8 mouse cellular contexts compared by ENCODE assay signal in genomic region chr11:16507385-16508051, GRCm38 (mm10). TPM values are rescaled to one million over a fixed set of nuclear protein-coding genes. Genes with fewer than 3 reads are reported as not detected.
DNase-seq lines count a peak whose midpoint lies in the region; ATAC-seq lines count a peak whose summit lies in the region.

No protein-coding gene starts in this region.

- H3K4me2 ChIP-seq in forebrain, embryonic 13.5 days = peak overlapping the region; percentile 75
- peak overlapping the region; percentile 68 for H3K4me2 ChIP-seq in kidney, embryonic 15.5 days
- peak overlapping the region; percentile 79 for H3K4me2 ChIP-seq in midbrain, embryonic 12.5 days (replicated peaks)

- peaks cover 32% of the 10 kb centered on the region for H3K36me3 ChIP-seq in forebrain, embryonic 13.5 days (ENCODE audit: poor library complexity, severe bottlenecking)
- H3K36me3 ChIP-seq in kidney, embryonic 15.5 days = peaks cover 32% of the 10 kb centered on the region
- peaks cover 23% of the 10 kb centered on the region for H3K36me3 ChIP-seq in midbrain, embryonic 12.5 days

- H3K27ac ChIP-seq in forebrain, embryonic 13.5 days = peak overlapping the region; percentile 94
- peak overlapping the region; percentile 95 for H3K27ac ChIP-seq in kidney, embryonic 15.5 days
- peak overlapping the region; percentile 93 for H3K27ac ChIP-seq in midbrain, embryonic 12.5 days (replicated peaks)

- H3K9ac ChIP-seq in forebrain, embryonic 13.5 days = peak overlapping the region; percentile 96
- H3K9ac ChIP-seq in kidney, embryonic 15.5 days = peak overlapping the region; percentile 95
- peak overlapping the region; percentile 92 for H3K9ac ChIP-seq in midbrain, embryonic 12.5 days (replicated peaks)

- no peaks in the 10 kb centered on the region for H3K27me3 ChIP-seq in forebrain, embryonic 13.5 days
- no peaks in the 10 kb centered on the region for H3K27me3 ChIP-seq in kidney, embryonic 15.5 days
- H3K27me3 ChIP-seq in midbrain, embryonic 12.5 days = no peaks in the 10 kb centered on the region

- H3K4me1 ChIP-seq in forebrain, embryonic 13.5 days = peaks cover 13% of the 10 kb centered on the region
- peaks cover 6% of the 10 kb centered on the region for H3K4me1 ChIP-seq in kidney, embryonic 15.5 days
- peaks cover 7% of the 10 kb centered on the region for H3K4me1 ChIP-seq in midbrain, embryonic 12.5 days

- peak; percentile 14 for DNase-seq in retina, postnatal 7 days (ENCODE audit: low read depth, low spot score)
- DNase-seq in retina, postnatal 1 day = no peak
- DNase-seq in ovary, postnatal 10 days (ENCODE audit: low spot score) = no peak
- DNase-seq in gastrocnemius, adult 18-20 months (ENCODE audit: low spot score) = no peak

- no peaks in the 10 kb centered on the region for H3K9me3 ChIP-seq in forebrain, embryonic 13.5 days (replicated peaks)
- no peaks in the 10 kb centered on the region for H3K9me3 ChIP-seq in kidney, embryonic 15.5 days (replicated peaks)
- H3K9me3 ChIP-seq in midbrain, embryonic 12.5 days = no peaks in the 10 kb centered on the region

- ATAC-seq in activated CD4-positive, CD25-positive, alpha-beta regulatory T cell, adult 4 months = peak; percentile 22
- ATAC-seq in forebrain, embryonic 13.5 days = no peak
- ATAC-seq in kidney, embryonic 15.5 days (replicated peaks; ENCODE audit: low FRiP score) = peak; percentile 74
- peak; percentile 78 for ATAC-seq in midbrain, embryonic 12.5 days (ENCODE audit: low FRiP score, low read depth)

- peak overlapping the region; percentile 95 for H3K4me3 ChIP-seq in forebrain, embryonic 13.5 days
- peak overlapping the region; percentile 94 for H3K4me3 ChIP-seq in kidney, embryonic 15.5 days (replicated peaks)
- H3K4me3 ChIP-seq in midbrain, embryonic 12.5 days = peak overlapping the region; percentile 71

- WGBS in forebrain, embryonic 13.5 days = 4% methylated on average over 26 of the region's 26 CpGs
- whole genome bisulfite sequencing in kidney, embryonic 15.5 days = 4% methylated on average over 26 of the region's 26 CpGs
- 4% methylated on average over 26 of the region's 26 CpGs for WGBS in midbrain, embryonic 12.5 days

RNA-seq across cellular contexts. Expression of gene Sec61g, which starts 0.8 kb away (rescaled TPM):
- 1 to 10 TPM; 6.3 to 8.5 TPM for polyA plus RNA-seq in activated CD4-positive, CD25-positive, alpha-beta regulatory T cell, adult 4 months (2017; shearing (Covaris generic))
- 39.4 and 43.3 TPM in 2 replicates for polyA plus RNA-seq in forebrain, embryonic 13.5 days (2015; fragmentation: Nextera tagmentation; extraction: Ambion mirVana)
- polyA plus RNA-seq in kidney, embryonic 15.5 days (2015; fragmentation: Nextera tagmentation; extraction: Ambion mirVana) = 39.8 and 40.3 TPM in 2 replicates
- polyA plus RNA-seq in midbrain, embryonic 12.5 days (2016; fragmentation: Nextera tagmentation; extraction: Ambion mirVana) = 36.8 and 40.0 TPM in 2 replicates
- total RNA-seq in gastrocnemius, adult 18-20 months (2021) = 1 to 10 TPM; 2.9 to 4.2 TPM
